Mouse (Mus musculus): ENCODE results near the gene Man1b1.

Gene Man1b1

GRCm38 (mm10) chr2:25332286-25333160 is at the start of gene Man1b1:
Gene Man1b1, plus strand, starts transcription at chr2:25332338.
- peak; percentile 95 for DNase-seq (ENCODE audit: extremely low spot score, low read depth, low spot score)

GRCm38 (mm10) chr2:25285551-25285950 is 46.6 kb upstream of the Man1b1 start:
- DNase-seq (ENCODE audit: extremely low spot score, low read depth, low spot score), result no peak

- DNase-seq (ENCODE audit: extremely low spot score, low read depth, low spot score), result no peak
Observed at GRCm38 (mm10) chr2:25286314-25286713, 45.8 kb upstream of the Man1b1 start.

- no peak for DNase-seq (ENCODE audit: extremely low spot score, low read depth, low spot score)
Observed at GRCm38 (mm10) chr2:25286837-25287636, 45.1 kb upstream of the Man1b1 start.

GRCm38 (mm10) chr2:25287927-25288649 is 44.0 kb upstream of the Man1b1 start, which contains the start of gene Tmem210:
Gene Tmem210, plus strand, starts transcription at chr2:25288145.
- DNase-seq (ENCODE audit: extremely low spot score, low read depth, low spot score), result no peak

GRCm38 (mm10) chr2:25288734-25289345 is 43.3 kb upstream of the Man1b1 start:
- no peak for DNase-seq (ENCODE audit: extremely low spot score, low read depth, low spot score)

GRCm38 (mm10) chr2:25289651-25290050 is 42.5 kb upstream of the Man1b1 start, which contains the start of gene Lrrc26:
Gene Lrrc26, plus strand, starts transcription at chr2:25289915.
- no peak for DNase-seq (ENCODE audit: extremely low spot score, low read depth, low spot score)

GRCm38 (mm10) chr2:25290101-25290815 is 41.9 kb upstream of the Man1b1 start:
- DNase-seq (ENCODE audit: extremely low spot score, low read depth, low spot score), result no peak

- no peak for DNase-seq (ENCODE audit: extremely low spot score, low read depth, low spot score)
Observed at GRCm38 (mm10) chr2:25290816-25291130, 41.4 kb upstream of the Man1b1 start.

- no peak for DNase-seq (ENCODE audit: extremely low spot score, low read depth, low spot score)
Observed at GRCm38 (mm10) chr2:25291184-25292053, 40.7 kb upstream of the Man1b1 start.

- no peak for DNase-seq (ENCODE audit: extremely low spot score, low read depth, low spot score)
Observed at GRCm38 (mm10) chr2:25292054-25292544, 40.0 kb upstream of the Man1b1 start.

- peak; percentile 44 for DNase-seq (ENCODE audit: extremely low spot score, low read depth, low spot score)
Observed at GRCm38 (mm10) chr2:25292856-25293255, 39.3 kb upstream of the Man1b1 start.

GRCm38 (mm10) chr2:25293706-25294105 is 38.4 kb upstream of the Man1b1 start:
- no peak for DNase-seq (ENCODE audit: extremely low spot score, low read depth, low spot score)

- no peak for DNase-seq (ENCODE audit: extremely low spot score, low read depth, low spot score)
Observed at GRCm38 (mm10) chr2:25297093-25297492, 35.0 kb upstream of the Man1b1 start.

GRCm38 (mm10) chr2:25298046-25298445 is 34.1 kb upstream of the Man1b1 start:
- DNase-seq (ENCODE audit: extremely low spot score, low read depth, low spot score), result no peak

GRCm38 (mm10) chr2:25303452-25303851 is 28.7 kb upstream of the Man1b1 start:
- no peak for DNase-seq (ENCODE audit: extremely low spot score, low read depth, low spot score)

- no peak for DNase-seq (ENCODE audit: extremely low spot score, low read depth, low spot score)
Observed at GRCm38 (mm10) chr2:25303931-25304656, 28.0 kb upstream of the Man1b1 start.

Measured in hindlimb bud, embryonic 11.5 days (tissue).